Mouse (Mus musculus) c-Kit-positive CD71-positive TER-119-positive erythroid progenitor cells, embryonic 14.5 days (primary cell): ENCODE measurements around the gene Vps45.
"Not testable (repeated sequence)": the region's sequence is repeated elsewhere in the genome, so short reads cannot be mapped to it uniquely, and the experiment has no call there.

Experiments
- DNase-seq: peaks from one replicate; pipeline ENCODE4 v3.0.0-alpha.2; 2013; ENCODE audit warnings: low spot score

The Vps45 gene

GRCm38 (mm10) chr3:95972251-95972872, 85.9 kb downstream of the Vps45 start:
- DNase-seq: no peak

GRCm38 (mm10) chr3:95970661-95971060, 87.6 kb downstream of the Vps45 start:
- not testable (repeated sequence) for DNase-seq

- DNase-seq: no peak
Measured at GRCm38 (mm10) chr3:95969277-95969676, 89.0 kb downstream of the Vps45 start.

GRCm38 (mm10) chr3:95965518-95966451, 92.5 kb downstream of the Vps45 start:
- no peak for DNase-seq

- DNase-seq: no peak
Measured at GRCm38 (mm10) chr3:95963681-95964080, 94.6 kb downstream of the Vps45 start.

- no peak for DNase-seq
Measured at GRCm38 (mm10) chr3:95963230-95963629, 95.0 kb downstream of the Vps45 start.

- DNase-seq: not testable (repeated sequence)
Measured at GRCm38 (mm10) chr3:95962182-95962581, 96.1 kb downstream of the Vps45 start.

GRCm38 (mm10) chr3:95959807-95960206, 98.5 kb downstream of the Vps45 start:
- DNase-seq: no peak

- peak; percentile 65 for DNase-seq
Measured at GRCm38 (mm10) chr3:95959082-95959481, 99.2 kb downstream of the Vps45 start.

- no peak for DNase-seq
Measured at GRCm38 (mm10) chr3:95957359-95958148, 100.7 kb downstream of the Vps45 start.

- DNase-seq: no peak
Measured at GRCm38 (mm10) chr3:95955318-95955717, 102.9 kb downstream of the Vps45 start.

GRCm38 (mm10) chr3:95954648-95955173, 103.6 kb downstream of the Vps45 start:
- not testable (repeated sequence) for DNase-seq

- no peak for DNase-seq
Measured at GRCm38 (mm10) chr3:95953522-95953921, 104.7 kb downstream of the Vps45 start.

- no peak for DNase-seq
Measured at GRCm38 (mm10) chr3:95953023-95953422, 105.2 kb downstream of the Vps45 start.

GRCm38 (mm10) chr3:95951566-95951965, 106.7 kb downstream of the Vps45 start:
- not testable (repeated sequence) for DNase-seq

- DNase-seq: peak; percentile 86
Measured at GRCm38 (mm10) chr3:95950763-95951551, 107.3 kb downstream of the Vps45 start.
